Mouse (Mus musculus) midbrain, postnatal 0 days (tissue): Measurements from ENCODE around the gene Prss27. TPM values are rescaled to one million over a fixed set of nuclear protein-coding genes. Genes with fewer than 3 reads are reported as not detected.

Experiments
- ATAC-seq: fragments of 200-750 bp; cut with Nextera tagmentation; 2 replicates; pipeline ENCODE4 v1.8.0; 2017; ENCODE audit warnings: moderate number of reproducible peaks, mild to moderate bottlenecking, moderate TSS enrichment, moderate library complexity; ENCODE audit not compliant: low FRiP score
- DNase-seq: peaks from one replicate; pipeline ENCODE4 v3.0.0-alpha.2; 2015; ENCODE audit warnings: low spot score
- H3K27ac ChIP-seq: fragments of 300-500 bp; sonication (generic); 2 replicates; pipeline ENCODE4 v1.5.1; 2014; ENCODE audit warnings: low read depth, mild to moderate bottlenecking, low read length, mixed read lengths
- H3K27me3 ChIP-seq: fragments of 300-500 bp; sonication (generic); 2 replicates; pipeline ENCODE4 v1.6.1; 2014; ENCODE audit warnings: low read length, control low read depth, mixed read lengths; ENCODE audit not compliant: insufficient read depth
- H3K36me3 ChIP-seq: fragments of 300-500 bp; sonication (generic); 2 replicates; pipeline ENCODE4 v1.6.1; 2014; ENCODE audit warnings: low read length, control low read depth, mixed read lengths; ENCODE audit not compliant: insufficient read depth
- H3K4me1 ChIP-seq: fragments of 300-500 bp; sonication (generic); 2 replicates; pipeline ENCODE4 v1.6.1; 2014; ENCODE audit warnings: mild to moderate bottlenecking, control low read depth, antibody characterized with exemption, low read length, mixed read lengths; ENCODE audit not compliant: insufficient read depth
- H3K4me2 ChIP-seq: fragments of 300-500 bp; sonication (generic); 2 replicates; pipeline ENCODE4 v1.6.1; 2014; ENCODE audit warnings: low read depth, mild to moderate bottlenecking, low read length, mixed read lengths; ENCODE audit not compliant: poor library complexity, severe bottlenecking
- H3K4me3 ChIP-seq: fragments of 300-500 bp; sonication (generic); 2 replicates; pipeline ENCODE4 v1.5.1; 2014; ENCODE audit warnings: low read depth, mild to moderate bottlenecking, low read length, moderate library complexity
- H3K9ac ChIP-seq: fragments of 300-500 bp; sonication (generic); replicated peaks from 2 replicates; pipeline ENCODE4 v1.6.1; 2014; ENCODE audit warnings: mild to moderate bottlenecking, low read length, moderate library complexity, mixed read lengths; ENCODE audit not compliant: poor library complexity, severe bottlenecking
- H3K9me3 ChIP-seq: fragments of 300-500 bp; sonication (generic); 2 replicates; pipeline ENCODE4 v1.6.1; 2016; ENCODE audit warnings: low read length, control low read depth
- CTCF ChIP-seq: IDR thresholded peaks from 2 replicates; pipeline ENCODE4 v1.5.1; 2016; ENCODE audit warnings: antibody characterized with exemption, mild to moderate bottlenecking
- WGBS: fragments of 180-500 bp; shearing (Covaris S2); extraction: QIAGEN DNeasy Blood & Tissue Kit; methylation state at CpG from one replicate; pipeline ENCODE4 v1.1.7; 2014; 5-methylcytosine and 5-hydroxymethylcytosine counted together
- polyA plus RNA-seq: library from polyadenylated mRNA; unstranded; fragments of >200 nt; fragmentation: Nextera tagmentation; extraction: Ambion mirVana; gene quantifications from 2 replicates; pipeline ENCODE4 v1.2.1, GENCODE M21; 2015
- total RNA-seq: library from RNA; depleted of rRNA; stranded (reverse); fragments of >200 nt; gene quantifications from 2 replicates; pipeline ENCODE4 v1.2.3, GENCODE M21; 2014

The Prss27 gene
- total and polyA plus RNA-seq, 2 experiments from 2014 or later = not detected

DNA sequence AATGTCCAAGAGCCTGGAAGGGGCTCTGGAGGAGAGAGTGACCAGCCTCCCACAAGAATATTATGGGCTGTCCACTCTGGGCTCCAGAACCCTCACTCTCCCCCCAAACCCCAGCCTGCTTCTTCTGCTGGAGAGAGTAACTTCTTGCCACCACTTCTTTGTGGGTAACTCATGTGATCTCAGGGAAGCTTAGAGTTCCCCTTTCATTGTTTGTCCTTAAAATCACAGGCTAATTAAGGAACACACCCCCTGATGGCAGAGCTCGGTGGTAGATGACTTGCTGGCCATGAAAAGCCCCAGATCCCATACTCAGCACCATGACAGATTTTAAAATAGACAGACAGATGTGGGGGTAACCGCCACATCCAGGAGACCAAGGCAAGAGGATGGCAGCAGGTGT, 31.0 kb upstream of the Prss27 start:
- Histone ChIP-seq H3K27me3 (no peaks in the 10 kb centered on the region), H3K36me3 (no peaks in the 10 kb centered on the region), H3K4me1 (no peaks in the 10 kb centered on the region), H3K4me2 (no peak overlapping the region), H3K9me3 (no peaks in the 10 kb centered on the region), H3K27ac (no peak overlapping the region), H3K9ac (no peak overlapping the region), H3K4me3 (no peak overlapping the region)
- no peak for DNase-seq
- ATAC-seq = no peak
- TF ChIP-seq CTCF = no peak
- 39% methylated on average over 2 of the region's 2 CpGs for WGBS

DNA sequence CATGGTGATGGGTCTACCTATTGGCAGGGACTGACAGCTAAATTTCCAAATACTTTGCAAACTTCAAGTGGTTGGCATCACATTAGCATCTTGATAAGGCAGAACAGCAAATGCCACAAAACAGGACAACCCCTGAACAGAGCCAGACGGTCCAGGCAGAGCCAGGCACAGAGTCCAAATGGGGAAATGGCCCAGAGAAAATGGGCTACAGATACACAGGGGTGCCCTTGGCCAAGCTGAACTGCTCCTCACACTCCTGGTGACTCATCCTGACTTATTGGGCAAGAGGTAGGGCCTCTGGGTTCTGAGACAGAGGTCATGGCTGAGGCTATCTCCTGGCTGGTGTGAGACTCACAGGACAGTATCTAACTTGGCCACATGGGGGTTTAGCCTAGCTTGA, 30.6 kb upstream of the Prss27 start:
- Histone ChIP-seq H3K27ac (no peak overlapping the region), H3K9me3 (no peaks in the 10 kb centered on the region), H3K4me3 (no peak overlapping the region), H3K36me3 (no peaks in the 10 kb centered on the region), H3K4me2 (no peak overlapping the region), H3K9ac (no peak overlapping the region), H3K27me3 (no peaks in the 10 kb centered on the region), H3K4me1 (no peaks in the 10 kb centered on the region)
- DNase-seq (no peak), ATAC-seq (no peak)
- TF ChIP-seq CTCF = no peak
- 67% methylated on average over 1 of the region's 1 CpGs for WGBS

DNA sequence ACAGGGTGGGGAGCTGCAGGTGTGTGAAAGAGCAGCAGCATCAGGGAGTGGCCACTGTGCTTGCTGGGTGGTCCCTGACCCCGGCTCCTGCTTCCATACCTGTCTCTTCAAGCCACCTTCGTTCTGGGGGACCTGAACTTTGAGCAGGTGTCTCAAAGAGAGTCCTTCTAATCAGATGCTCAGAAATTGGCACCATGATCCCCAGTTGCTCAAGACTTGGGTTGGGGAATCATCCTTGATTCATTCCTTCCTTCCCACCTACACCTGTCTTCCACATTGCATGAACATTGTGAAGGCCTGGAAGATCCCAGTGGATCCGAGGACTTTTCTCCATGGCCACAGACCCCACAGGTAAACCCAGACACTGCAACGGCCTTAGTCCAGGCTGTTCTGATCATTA, 29.8 kb upstream of the Prss27 start:
- H3K4me2 ChIP-seq = no peak overlapping the region
- H3K4me3 ChIP-seq = no peak overlapping the region
- no peaks in the 10 kb centered on the region for H3K36me3 ChIP-seq
- 79% methylated on average over 4 of the region's 4 CpGs for WGBS
- no peak overlapping the region for H3K27ac ChIP-seq
- ATAC-seq (no peak), DNase-seq (no peak)
- no peak for TF ChIP-seq CTCF
- H3K27me3 ChIP-seq = no peaks in the 10 kb centered on the region
- no peak overlapping the region for H3K9ac ChIP-seq
- H3K4me1 ChIP-seq = no peaks in the 10 kb centered on the region
- no peaks in the 10 kb centered on the region for H3K9me3 ChIP-seq

DNA sequence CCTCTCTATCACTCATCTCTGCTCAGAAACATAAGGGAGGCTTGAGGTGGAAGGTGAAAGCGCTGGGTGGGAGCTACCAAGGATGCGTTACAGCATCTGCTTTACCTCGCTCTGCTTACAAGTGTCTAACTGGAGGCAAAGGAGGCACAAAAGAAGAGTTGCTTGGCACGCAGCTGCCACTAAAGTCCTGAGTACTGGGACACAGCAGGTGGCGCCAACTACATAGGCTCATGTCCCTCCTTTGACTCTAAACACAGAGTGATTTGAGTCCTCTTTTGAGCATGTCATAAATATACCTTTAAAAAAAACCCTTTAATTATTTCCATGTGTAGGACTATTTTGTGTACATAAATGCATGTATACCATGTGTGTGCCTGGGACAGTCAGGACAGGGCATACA, 28.3 kb upstream of the Prss27 start:
- peak; percentile 29 for TF ChIP-seq CTCF
- WGBS = 63% methylated on average over 5 of the region's 5 CpGs

DNA sequence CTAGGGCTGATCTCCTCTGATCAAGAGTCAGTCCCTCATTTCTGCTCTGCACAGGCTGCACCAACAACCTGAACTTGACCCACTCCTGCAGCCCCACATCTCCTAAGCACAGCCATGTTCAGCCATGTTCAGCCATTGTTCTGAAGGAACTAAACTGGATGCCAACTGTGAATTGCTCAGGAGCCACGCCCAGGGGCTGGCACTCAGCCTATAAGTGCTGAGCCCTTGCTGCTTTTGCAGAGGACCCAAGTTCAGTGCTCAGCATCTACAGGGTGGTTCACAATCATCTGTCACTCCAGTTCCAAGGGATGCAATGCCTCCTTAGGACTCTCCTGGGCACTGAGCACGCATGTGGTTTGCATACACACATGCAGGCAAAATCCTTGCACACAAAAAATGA, 25.0 kb upstream of the Prss27 start:
- no peaks in the 10 kb centered on the region for H3K9me3 ChIP-seq
- H3K4me2 ChIP-seq = no peak overlapping the region
- no peaks in the 10 kb centered on the region for H3K36me3 ChIP-seq
- ATAC-seq (no peak), DNase-seq (no peak)
- no peaks in the 10 kb centered on the region for H3K4me1 ChIP-seq
- no peak overlapping the region for H3K9ac ChIP-seq
- H3K4me3 ChIP-seq = no peak overlapping the region
- 86% methylated on average over 2 of the region's 2 CpGs for WGBS
- H3K27me3 ChIP-seq = no peaks in the 10 kb centered on the region
- TF ChIP-seq CTCF = no peak
- H3K27ac ChIP-seq = no peak overlapping the region

More for the DNA sequence above, 28.3 kb upstream of the Prss27 start:
- Histone ChIP-seq H3K9ac (no peak overlapping the region), H3K27ac (no peak overlapping the region), H3K27me3 (no peaks in the 10 kb centered on the region), H3K36me3 (no peaks in the 10 kb centered on the region), H3K4me2 (no peak overlapping the region), H3K4me1 (no peaks in the 10 kb centered on the region), H3K4me3 (no peak overlapping the region), H3K9me3 (no peaks in the 10 kb centered on the region)
- DNase-seq (no peak), ATAC-seq (no peak)

DNA sequence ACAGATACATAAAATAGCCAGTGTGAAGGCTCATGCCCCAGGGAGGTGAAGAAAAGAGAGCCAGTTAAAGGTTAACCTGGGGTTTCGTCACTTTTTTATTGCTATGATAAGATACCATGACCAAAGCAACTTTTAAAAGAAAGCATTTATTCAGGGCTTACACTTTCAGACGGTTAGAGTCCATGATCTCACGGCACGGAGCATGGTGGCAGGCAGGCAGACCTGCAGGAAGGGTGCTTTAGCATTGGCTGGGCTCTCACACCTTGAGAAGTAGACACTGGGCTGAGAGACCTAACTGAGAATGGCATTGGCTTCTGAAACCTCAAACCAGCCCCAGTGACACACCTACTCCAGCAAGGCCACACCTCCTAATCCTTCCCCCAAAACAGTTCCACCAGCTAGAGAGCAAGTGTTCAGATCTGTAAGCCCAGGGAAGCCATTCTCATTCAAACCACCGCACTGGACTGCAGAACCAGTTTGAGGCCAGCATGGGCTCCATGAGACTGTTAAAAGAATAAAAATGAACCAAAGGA, 23.4 kb upstream of the Prss27 start:
- TF ChIP-seq CTCF = no peak
- Histone ChIP-seq H3K27me3 (no peaks in the 10 kb centered on the region), H3K9me3 (no peaks in the 10 kb centered on the region), H3K36me3 (no peaks in the 10 kb centered on the region), H3K4me1 (no peaks in the 10 kb centered on the region), H3K27ac (no peak overlapping the region), H3K9ac (no peak overlapping the region), H3K4me3 (no peak overlapping the region), H3K4me2 (no peak overlapping the region)
- no peak for DNase-seq
- no peak for ATAC-seq
- WGBS = 88% methylated on average over 5 of the region's 5 CpGs
